Mouse (Mus musculus): ENCODE results near the gene Pigh.

Pigh gene

GRCm38 (mm10) chr12:79089182-79089812 lies at the start of gene Pigh:
Gene Pigh, minus strand, starts transcription at chr12:79089651.
- DNase-seq (ENCODE audit: low spot score): peak; percentile 84

DNA sequence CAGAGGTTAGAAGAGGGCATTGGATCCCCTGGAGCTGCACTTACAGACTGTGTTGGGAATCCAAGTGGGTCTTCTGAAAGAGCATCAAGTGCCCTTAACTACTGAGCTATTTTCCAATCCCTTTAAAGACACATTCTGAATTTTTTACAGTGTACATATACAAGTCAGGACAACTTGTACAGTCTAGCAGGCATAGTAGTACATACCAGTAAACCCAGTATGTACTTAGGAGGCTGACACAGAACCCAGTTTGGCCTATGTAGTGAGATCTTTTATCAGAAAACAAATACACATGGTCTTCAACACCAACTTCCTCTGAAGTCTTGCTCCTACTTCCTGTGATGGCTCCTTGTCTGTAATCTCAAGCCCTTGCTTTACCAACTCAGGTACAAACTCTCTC lies 49.5 kb upstream of the Pigh start:
- no peak for DNase-seq (ENCODE audit: low spot score)

DNA sequence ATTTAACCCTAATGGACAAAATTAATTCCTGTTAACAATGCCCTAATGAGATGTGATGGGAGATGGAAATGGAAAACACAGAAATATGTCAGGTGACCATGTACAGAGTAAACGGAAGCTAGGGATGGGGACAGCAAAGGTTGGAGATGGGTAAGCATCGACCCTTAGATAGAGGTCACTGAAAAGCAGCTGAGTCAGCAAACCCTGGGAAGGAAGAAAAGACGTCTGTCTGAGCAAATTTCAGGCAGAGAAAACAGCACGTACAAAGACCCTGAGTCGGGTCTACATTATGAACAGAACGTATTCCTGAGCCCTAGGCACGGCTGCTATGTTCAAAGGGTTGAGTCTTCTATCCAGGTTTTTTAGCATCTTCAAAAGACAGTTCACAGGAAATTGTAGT lies 47.5 kb upstream of the Pigh start:
- DNase-seq (ENCODE audit: low spot score): no peak

- DNase-seq (ENCODE audit: low spot score): no peak
Measured at GRCm38 (mm10) chr12:79135105-79135504, 45.7 kb upstream of the Pigh start.

DNA sequence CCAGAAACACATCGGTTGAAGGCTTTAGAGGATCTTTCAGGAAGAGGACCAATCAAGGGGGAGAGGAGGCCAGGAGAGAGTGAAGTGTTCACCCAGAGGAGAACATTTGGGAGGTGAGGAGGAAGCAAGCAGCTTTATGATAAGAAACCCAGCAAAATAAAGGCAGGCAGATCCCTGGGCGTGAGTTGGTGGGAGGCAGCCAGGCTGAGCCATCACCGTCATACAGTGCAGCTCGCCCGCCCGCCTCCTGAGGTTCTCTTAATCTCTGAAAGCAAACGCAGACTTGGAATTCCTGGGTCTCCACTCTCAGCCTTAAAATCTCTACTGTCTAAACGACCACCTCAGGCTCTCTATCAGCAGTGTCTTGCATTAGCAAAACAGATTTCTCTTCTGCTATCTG lies 45.2 kb upstream of the Pigh start:
- DNase-seq (ENCODE audit: low spot score): no peak

DNA sequence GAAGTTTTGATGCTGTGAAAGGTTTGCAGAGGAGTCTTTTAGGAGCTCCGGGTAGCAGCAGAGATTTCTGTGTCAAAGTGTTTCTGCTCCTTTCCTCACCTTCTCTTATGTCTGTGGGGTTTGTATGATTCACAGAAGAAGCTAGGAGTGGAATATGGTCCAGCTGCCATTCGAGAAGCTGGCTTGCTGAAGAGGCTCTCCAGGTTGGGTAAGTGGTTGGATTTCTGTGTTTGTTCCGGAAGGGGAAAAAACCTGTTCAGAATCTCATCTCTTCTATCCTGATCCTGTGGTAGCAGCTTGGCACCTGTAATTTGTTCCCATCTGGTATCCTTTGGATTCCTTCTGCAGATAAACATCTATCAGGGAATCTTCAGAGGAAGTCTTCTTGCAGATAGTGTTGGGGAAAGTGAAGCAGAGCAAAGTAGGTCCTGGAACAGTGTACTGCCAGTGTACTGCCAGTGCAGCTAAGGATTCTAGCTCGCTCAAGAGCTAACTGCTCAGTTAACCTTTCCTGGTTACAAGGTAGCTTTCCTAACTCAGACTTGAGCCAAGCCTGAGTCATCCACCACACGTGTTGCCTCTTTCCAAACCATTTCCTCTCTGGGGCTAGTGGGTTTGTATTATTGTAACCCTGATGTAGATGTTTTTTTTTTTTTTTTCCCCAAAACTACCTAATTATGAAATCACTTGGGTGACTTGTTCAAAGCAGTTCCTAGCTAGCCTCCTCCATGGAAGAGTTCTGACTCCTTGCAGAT lies 42.4 kb upstream of the Pigh start:
- DNase-seq (ENCODE audit: low spot score): no peak

GRCm38 (mm10) chr12:79131178-79131675 lies 41.8 kb upstream of the Pigh start:
- no peak for DNase-seq (ENCODE audit: low spot score)

DNA sequence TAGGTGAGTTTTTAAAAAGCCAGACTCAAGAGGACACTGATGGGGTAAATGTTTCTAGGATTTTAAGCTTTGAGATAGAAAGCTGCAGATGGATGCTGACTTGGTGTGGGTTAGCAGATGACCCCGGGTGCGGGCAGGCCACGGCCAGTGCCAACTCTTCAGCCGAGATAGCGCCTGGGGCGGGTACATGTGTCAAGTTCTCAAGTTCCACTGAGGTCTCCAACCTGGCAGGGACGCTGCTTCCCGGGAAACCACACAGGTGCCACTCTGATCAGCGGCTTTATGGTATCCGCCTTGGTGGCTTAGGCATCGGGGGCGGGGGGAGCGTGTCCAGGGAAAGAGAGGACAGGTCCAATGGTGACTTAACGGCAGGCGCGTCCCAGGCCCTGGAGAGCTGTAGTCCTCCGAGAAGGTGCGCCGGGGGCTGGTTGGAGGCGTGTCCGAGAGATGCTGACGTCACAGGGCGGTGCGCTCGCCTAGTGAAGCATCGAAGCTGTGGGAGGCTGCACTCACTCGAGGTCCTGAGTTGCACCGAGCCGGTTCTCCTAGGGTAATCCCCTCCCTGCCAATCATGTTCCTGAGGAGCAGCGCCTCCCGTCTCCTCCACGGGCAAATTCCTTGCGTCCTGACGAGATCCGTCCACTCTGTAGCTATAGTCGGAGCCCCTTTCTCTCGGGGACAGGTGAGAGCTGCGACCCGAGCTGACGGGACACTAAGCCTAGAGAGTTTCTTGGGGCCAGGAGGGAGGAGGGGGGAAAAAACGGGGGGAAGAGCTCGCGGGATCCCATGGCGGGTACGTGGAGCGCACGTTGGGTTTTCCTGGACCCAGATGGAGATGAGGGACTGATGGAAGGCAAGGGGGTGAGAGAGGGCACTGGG lies 41.1 kb upstream of the Pigh start, which contains the start of gene Arg2:
Gene Arg2, plus strand, starts transcription at position 479 of the 879 bp plus-strand sequence.
- peak; percentile 52 for DNase-seq (ENCODE audit: low spot score)

DNA sequence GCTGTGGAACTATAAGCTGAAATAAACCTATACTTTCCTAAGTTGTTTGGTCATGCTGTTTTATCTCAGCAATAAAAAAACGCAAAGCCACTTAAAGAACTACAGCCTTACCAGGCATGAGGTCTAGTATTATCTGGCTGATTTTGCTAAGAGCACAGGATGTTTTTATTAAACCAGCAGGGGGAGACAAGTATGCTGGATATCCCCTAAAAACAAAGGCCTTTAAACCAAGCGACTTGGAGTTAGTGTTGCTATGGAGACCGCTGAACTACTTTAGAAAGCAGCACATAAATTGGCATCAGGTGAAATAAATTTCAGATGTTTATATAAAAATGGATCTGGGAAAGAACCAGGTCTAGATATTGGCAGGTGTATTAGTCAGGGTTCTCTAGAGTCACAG lies 33.4 kb upstream of the Pigh start:
- peak; percentile 14 for DNase-seq (ENCODE audit: low spot score)

- DNase-seq (ENCODE audit: low spot score): no peak
Measured at GRCm38 (mm10) chr12:79118991-79119390, 29.5 kb upstream of the Pigh start.

DNA sequence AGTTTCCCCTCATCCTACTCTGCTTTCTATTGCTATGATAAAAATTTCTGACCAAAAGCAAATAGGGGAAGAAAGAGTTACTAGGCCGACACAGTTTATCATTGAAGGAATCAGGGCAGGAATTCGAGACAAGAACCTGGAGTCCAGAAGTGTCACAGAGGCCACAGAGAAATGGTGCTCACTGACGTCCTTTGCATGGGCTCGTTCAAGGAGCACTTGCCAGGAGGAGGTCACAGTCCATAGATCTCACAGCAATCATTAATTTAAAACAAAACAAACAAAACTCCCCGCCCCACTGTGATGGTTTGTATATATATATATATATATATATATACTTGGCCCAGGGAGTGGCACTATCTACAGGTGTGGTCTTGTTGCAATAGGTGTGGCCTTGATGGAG lies 15.9 kb upstream of the Pigh start:
- no peak for DNase-seq (ENCODE audit: low spot score)

- no peak for DNase-seq (ENCODE audit: low spot score)
Measured at GRCm38 (mm10) chr12:79104544-79104943, 15.1 kb upstream of the Pigh start.

GRCm38 (mm10) chr12:79103773-79104172 lies 14.3 kb upstream of the Pigh start:
- no peak for DNase-seq (ENCODE audit: low spot score)

- DNase-seq (ENCODE audit: low spot score): peak; percentile 25
Measured at GRCm38 (mm10) chr12:79097106-79097752, 7.8 kb upstream of the Pigh start.

DNA sequence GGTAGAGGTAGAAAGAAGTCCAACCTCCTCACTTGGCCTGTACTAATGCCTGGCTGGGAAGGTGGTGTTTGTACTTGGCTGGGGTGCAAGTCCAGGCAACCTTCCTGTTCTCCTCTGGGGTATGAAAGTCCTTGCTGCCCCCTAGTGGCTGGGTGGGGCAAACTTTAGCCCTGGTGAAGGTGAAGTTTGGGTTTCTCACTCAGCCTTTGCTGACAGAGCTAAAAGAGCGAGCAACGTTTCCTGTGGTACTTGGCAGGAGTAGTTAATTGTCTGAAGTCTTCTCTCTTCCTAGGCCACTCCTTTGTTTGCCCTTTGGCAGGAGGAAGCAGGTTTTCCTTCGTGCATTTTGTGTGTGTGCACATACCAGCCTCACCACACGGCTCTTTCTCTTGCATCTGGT lies 3.1 kb upstream of the Pigh start:
- DNase-seq (ENCODE audit: low spot score): peak; percentile 58

GRCm38 (mm10) chr12:79073362-79073761 lies 16.1 kb downstream of the Pigh start:
- DNase-seq (ENCODE audit: low spot score): no peak

DNA sequence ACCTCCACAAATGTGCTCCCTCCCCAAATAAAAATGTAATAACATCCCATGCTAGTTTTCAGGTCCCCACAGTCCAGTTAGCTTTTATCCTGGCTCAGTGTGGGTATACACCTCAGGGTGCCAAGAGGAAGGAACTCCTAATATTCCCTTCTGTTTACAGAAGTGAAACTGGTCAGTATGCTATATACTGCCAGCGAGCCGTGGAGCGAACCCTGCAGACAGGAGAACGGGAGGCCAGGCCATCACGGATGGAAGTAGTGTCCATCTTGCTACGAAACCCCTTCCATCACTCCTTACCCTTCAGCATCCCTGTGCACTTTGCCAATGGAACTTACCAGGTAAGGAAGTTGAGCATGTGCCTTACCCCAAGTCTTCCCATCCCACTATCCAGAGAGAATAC lies 16.9 kb downstream of the Pigh start:
- no peak for DNase-seq (ENCODE audit: low spot score)

- DNase-seq (ENCODE audit: low spot score): no peak
Measured at GRCm38 (mm10) chr12:79070736-79071333, 18.6 kb downstream of the Pigh start.

GRCm38 (mm10) chr12:79069916-79070315 lies 19.5 kb downstream of the Pigh start:
- no peak for DNase-seq (ENCODE audit: low spot score)

GRCm38 (mm10) chr12:79069187-79069608 lies 20.3 kb downstream of the Pigh start:
- no peak for DNase-seq (ENCODE audit: low spot score)

DNA sequence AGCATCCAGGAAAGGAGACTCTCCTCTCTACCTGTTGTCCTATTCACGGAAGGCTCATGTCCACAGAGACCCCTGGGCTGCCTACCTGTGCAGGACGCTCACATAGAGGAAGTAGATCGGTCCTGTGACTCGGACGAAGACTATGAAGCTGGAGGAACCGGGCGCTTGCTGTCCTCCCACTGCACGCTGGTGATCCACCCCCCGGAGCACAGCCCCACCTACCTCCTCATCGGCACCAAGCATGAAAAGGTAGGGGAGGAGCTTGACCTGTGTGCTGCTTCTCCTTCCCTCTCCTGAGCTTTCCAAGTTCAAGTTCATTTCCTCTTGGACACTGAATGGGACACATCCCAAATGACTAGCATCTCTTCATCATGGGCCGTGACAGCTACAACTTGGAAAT lies 21.1 kb downstream of the Pigh start:
- DNase-seq (ENCODE audit: low spot score): no peak

- no peak for DNase-seq (ENCODE audit: low spot score)
Measured at GRCm38 (mm10) chr12:79067526-79067925, 21.9 kb downstream of the Pigh start.

All from layer of hippocampus, adult 11-12 months (tissue).